Mouse (Mus musculus) G1E (cell line): ENCODE results near the gene Hps4. TPM values are rescaled to one million over a fixed set of nuclear protein-coding genes. Genes with fewer than 3 reads are reported as not detected.

Experiments
- ATAC-seq: 2 replicates; pipeline ENCODE4 v1.8.0; 2016; ENCODE audit warnings: mild to moderate bottlenecking; ENCODE audit not compliant: insufficient number of reproducible peaks, poor library complexity, low FRiP score, severe bottlenecking; ENCODE audit errors: extremely low read depth
- DNase-seq: peaks from one replicate; pipeline ENCODE4 v3.0.0; 2012; ENCODE audit warnings: low spot score
- H3K27me3 ChIP-seq: 2 replicates; pipeline ENCODE4 v1.6.1; 2012; ENCODE audit warnings: mild to moderate bottlenecking, low read length, inconsistent platforms; ENCODE audit not compliant: insufficient read depth
- H3K36me3 ChIP-seq: replicated peaks from 2 replicates; pipeline ENCODE3; 2012; ENCODE audit warnings: mild to moderate bottlenecking, inconsistent platforms
- H3K4me1 ChIP-seq: 2 replicates; pipeline ENCODE4 v1.6.1; 2012; ENCODE audit warnings: low read depth, low read length, inconsistent platforms, mixed read lengths; ENCODE audit not compliant: insufficient read depth
- H3K4me3 ChIP-seq: 2 replicates; pipeline ENCODE4 v1.5.1; 2012; ENCODE audit warnings: low read depth, mild to moderate bottlenecking, inconsistent platforms, low read length, moderate library complexity, mixed read lengths
- H3K9me3 ChIP-seq: replicated peaks from 2 replicates; pipeline ENCODE4 v1.6.1; 2012; ENCODE audit warnings: inconsistent platforms
- CTCF ChIP-seq: IDR thresholded peaks from 2 replicates; pipeline ENCODE4 v1.5.1; 2012; ENCODE audit warnings: low read depth, low read length, inconsistent platforms, mixed read lengths
- GATA1 ChIP-seq: IDR thresholded peaks from 2 replicates; pipeline ENCODE4 v1.6.1; 2012; ENCODE audit warnings: borderline replicate concordance, low read length, inconsistent platforms, mixed read lengths
- GATA2 ChIP-seq: IDR thresholded peaks from 2 replicates; pipeline ENCODE4 v1.6.1; 2012; ENCODE audit warnings: low read depth, low read length, inconsistent platforms, borderline replicate concordance
- POLR2AphosphoS5 ChIP-seq: IDR thresholded peaks from 2 replicates; pipeline ENCODE4 v1.6.1; 2012; ENCODE audit warnings: low read depth, low read length, inconsistent platforms; ENCODE audit not compliant: insufficient replicate concordance
- TAL1 ChIP-seq: conservative IDR thresholded peaks from 2 replicates; pipeline ENCODE4 v1.6.1; 2012; ENCODE audit warnings: low read depth, low read length, inconsistent platforms, mixed read lengths
- polyA plus RNA-seq: library from polyadenylated mRNA; stranded (reverse); fragments of >175 nt; gene quantifications from 2 replicates; pipeline ENCODE4 v1.2.3, GENCODE M21; 2012
- total RNA-seq, 2 experiments: library from RNA; stranded (forward) in 1 of 2; stranded (reverse) in 1 of 2; fragments of 200-1000 nt in 1 of 2; fragments of >200 nt in 1 of 2; fragmentation: Nextera tagmentation in 1 of 2; gene quantifications; 2 replicates each; pipeline ENCODE4 v1.2.3; 2014 to 2017

The Hps4 gene
- total and polyA plus RNA-seq, 3 experiments = 16.7 to 47.7 (median 33.8) TPM

- TF ChIP-seq CTCF = no peak
- no peak for TF ChIP-seq GATA1
- H3K4me1 ChIP-seq = peaks cover 48% of the 10 kb centered on the region
- no peak for ATAC-seq
- peaks cover 55% of the 10 kb centered on the region for H3K36me3 ChIP-seq
- H3K27me3 ChIP-seq = no peaks in the 10 kb centered on the region
- no peaks in the 10 kb centered on the region for H3K9me3 ChIP-seq
- H3K4me3 ChIP-seq = peak overlapping the region; percentile 100; the same call in 1 of the 2 replicates
- DNase-seq = no peak
These were observed 15.0 kb upstream of the Hps4 start for GRCm38 (mm10) chr5:112327854-112328253.

- ATAC-seq = no peak
- H3K36me3 ChIP-seq = peaks cover 77% of the 10 kb centered on the region
- H3K9me3 ChIP-seq = no peaks in the 10 kb centered on the region
- no peak for DNase-seq
- no peaks in the 10 kb centered on the region for H3K27me3 ChIP-seq
- TF ChIP-seq TAL1 = no peak
- no peak for TF ChIP-seq CTCF
- TF ChIP-seq GATA1 = no peak
- TF ChIP-seq GATA2 = no peak
- H3K4me3 ChIP-seq = no peak overlapping the region
- peaks cover 46% of the 10 kb centered on the region for H3K4me1 ChIP-seq
These were observed 12.9 kb upstream of the Hps4 start for GRCm38 (mm10) chr5:112329805-112330564.

- Histone ChIP-seq H3K36me3 (peaks cover 99% of the 10 kb centered on the region), H3K9me3 (peaks cover 5% of the 10 kb centered on the region; the same call in 1 of the 2 replicates), H3K4me3 (no peak overlapping the region), H3K27me3 (no peaks in the 10 kb centered on the region; the same call in 1 of the 2 replicates), H3K4me1 (peaks cover 39% of the 10 kb centered on the region)
- DNase-seq (peak; percentile 40), ATAC-seq (peak; percentile 43)
- TF ChIP-seq GATA2 (no peak), CTCF (peak; percentile 51; the same call in 1 of the 2 replicates)
These were observed 7.4 kb upstream of the Hps4 start for GRCm38 (mm10) chr5:112335473-112335872.

- H3K4me1 ChIP-seq = peaks cover 47% of the 10 kb centered on the region
- ATAC-seq = no peak
These were observed 5.9 kb upstream of the Hps4 start for GRCm38 (mm10) chr5:112337004-112337403.

GRCm38 (mm10) chr5:112339215-112339614 lies 3.7 kb upstream of the Hps4 start:
- H3K4me1 ChIP-seq = peaks cover 59% of the 10 kb centered on the region
- ATAC-seq = no peak
- H3K27me3 ChIP-seq = no peaks in the 10 kb centered on the region; the same call in 1 of the 2 replicates
- DNase-seq = no peak
- H3K36me3 ChIP-seq = peaks cover 72% of the 10 kb centered on the region
- TF ChIP-seq TAL1 (no peak), POLR2AphosphoS5 (no peak), GATA2 (no peak), GATA1 (no peak), CTCF (no peak)
- H3K4me3 ChIP-seq = no peak overlapping the region
- H3K9me3 ChIP-seq = peaks cover 5% of the 10 kb centered on the region; the same call in 1 of the 2 replicates

More at GRCm38 (mm10) chr5:112337004-112337403, 5.9 kb upstream of the Hps4 start:
- TF ChIP-seq POLR2AphosphoS5 = no peak
- no peak for TF ChIP-seq GATA1
- no peak for TF ChIP-seq CTCF
- no peak for TF ChIP-seq TAL1
- TF ChIP-seq GATA2 = no peak
- H3K27me3 ChIP-seq = no peaks in the 10 kb centered on the region; the same call in 1 of the 2 replicates
- H3K4me3 ChIP-seq = no peak overlapping the region
- H3K9me3 ChIP-seq = peaks cover 5% of the 10 kb centered on the region; the same call in 1 of the 2 replicates
- no peak for DNase-seq
- H3K36me3 ChIP-seq = peaks cover 95% of the 10 kb centered on the region

GRCm38 (mm10) chr5:112343205-112343595 lies 317 bp downstream of the Hps4 start:
- TF ChIP-seq GATA2 (no peak), GATA1 (no peak)
- no peaks in the 10 kb centered on the region for H3K9me3 ChIP-seq
- peak; percentile 63 for DNase-seq
- ATAC-seq = peak; percentile 34; the same call in 1 of the 2 replicates
- H3K36me3 ChIP-seq = peaks cover 71% of the 10 kb centered on the region
- H3K4me1 ChIP-seq = peaks cover 72% of the 10 kb centered on the region
- H3K4me3 ChIP-seq = peak overlapping the region; percentile 91
- H3K27me3 ChIP-seq = no peaks in the 10 kb centered on the region
